Mouse (Mus musculus): ENCODE measurements around the gene Lrriq1. TPM values are rescaled to one million over a fixed set of nuclear protein-coding genes. Genes with fewer than 3 reads are reported as not detected.
A peak's percentile ranks its signal among the peaks of the same experiment; 100 is the strongest.

Lrriq1 gene
- polyA plus RNA-seq (2015; fragmentation: Nextera tagmentation; extraction: Ambion mirVana) = 2.7 and 3.1 TPM in 2 replicates

DNA sequence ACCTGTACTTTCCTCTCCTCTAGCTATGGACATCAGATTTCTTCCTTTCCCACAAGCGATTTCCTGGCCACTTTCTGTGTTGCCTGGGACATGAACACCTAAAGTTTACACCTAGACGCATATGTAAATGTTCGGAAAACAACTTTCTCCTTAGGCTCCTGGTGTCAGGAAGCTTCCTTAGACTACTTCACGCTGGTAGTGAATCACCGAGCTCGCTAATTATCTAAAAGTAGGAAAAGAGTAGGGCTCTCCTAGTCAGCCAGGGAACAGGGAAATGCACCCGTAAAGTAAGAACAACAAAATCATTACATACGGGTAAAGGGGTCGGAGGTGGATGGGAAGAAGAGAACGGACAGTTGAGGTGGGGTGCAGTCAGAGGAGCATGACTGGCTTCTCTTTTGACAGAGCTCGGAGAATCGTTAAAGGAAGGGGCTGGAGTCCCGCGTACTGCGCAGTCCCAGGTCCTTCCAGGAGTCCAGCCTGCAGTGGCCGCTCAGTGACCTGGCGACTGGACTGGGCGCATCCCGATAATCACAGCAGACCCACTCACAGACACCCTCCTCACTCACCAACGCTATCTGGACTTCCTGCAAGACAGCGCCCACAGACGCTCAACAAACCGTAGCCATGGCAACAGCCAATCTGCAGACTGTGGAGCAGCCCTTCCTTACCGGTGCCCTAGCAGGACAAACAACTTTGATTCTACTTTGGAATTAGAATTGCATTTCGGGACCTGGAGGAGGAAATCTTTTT, at the start of gene Lrriq1:
Gene Lrriq1 (minus strand): TSS at position 616 of the 753 bp plus-strand sequence.
- peak within 1 kb of the TSS; percentile 55 for H3K4me3 ChIP-seq (replicated peaks)
- peak within 1 kb of the TSS; percentile 59 for H3K9ac ChIP-seq (replicated peaks)
- H3K4me2 ChIP-seq (replicated peaks) = peak within 1 kb of the TSS; percentile 64
- H3K27ac ChIP-seq = no peak within 1 kb of the TSS
- H3K27me3 ChIP-seq = no peaks in the 10 kb centered on the region
- H3K4me1 ChIP-seq (replicated peaks) = peaks cover 7% of the 10 kb centered on the region; the same call in 1 of the 2 replicates
- WGBS = 8% methylated on average over 24 of the region's 25 CpGs
- peak; percentile 100 for ATAC-seq
- no peaks in the 10 kb centered on the region for H3K36me3 ChIP-seq
- no peaks in the 10 kb centered on the region for H3K9me3 ChIP-seq

DNA sequence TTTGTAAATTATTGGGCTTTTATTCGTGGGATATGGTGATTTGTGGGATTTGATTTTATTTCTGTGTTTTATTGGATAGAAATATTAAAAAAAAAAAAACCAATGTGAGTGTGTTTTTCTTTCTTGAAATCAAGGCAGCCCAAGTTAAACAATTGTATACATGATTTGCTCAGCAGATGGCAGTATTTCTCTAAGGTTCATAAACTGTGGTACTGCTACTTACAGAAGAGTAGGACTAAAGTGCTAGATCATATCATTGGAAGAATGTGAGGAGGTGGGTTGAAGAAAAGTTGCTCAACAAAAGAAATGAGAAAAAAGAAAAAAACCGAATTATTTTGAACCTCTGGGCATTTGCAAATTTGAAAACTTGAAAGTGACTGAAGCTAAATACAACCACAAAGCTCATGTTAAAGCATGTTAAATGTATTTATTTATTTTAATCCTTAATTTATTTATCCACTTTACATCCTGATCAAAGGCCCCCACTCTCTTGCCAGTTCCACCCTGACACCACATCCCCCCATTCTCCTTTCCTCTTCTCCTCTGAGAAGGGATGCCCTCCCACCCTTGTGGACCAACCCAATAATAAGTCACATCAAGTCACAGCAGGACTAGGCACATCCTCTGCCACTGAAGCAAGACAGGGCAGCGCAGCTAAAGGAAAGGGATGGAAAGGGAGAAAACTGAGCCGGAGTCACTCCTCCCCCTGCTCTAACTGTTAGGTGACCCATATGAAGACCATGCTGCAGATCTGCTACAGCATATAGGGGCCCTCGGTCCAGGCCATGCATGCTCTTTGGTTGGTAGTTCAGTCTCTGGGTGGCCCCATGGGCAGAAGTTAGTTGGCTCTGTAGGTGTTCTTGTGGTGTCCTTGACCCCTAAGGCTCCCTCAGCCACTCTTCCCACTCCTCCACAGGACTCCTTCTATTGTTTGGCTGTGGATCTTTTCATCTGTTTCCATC, 18.0 kb upstream of the Lrriq1 start:
- Histone ChIP-seq H3K4me2 (replicated peaks) (no peak overlapping the region), H3K27me3 (no peaks in the 10 kb centered on the region), H3K9ac (replicated peaks) (no peak overlapping the region), H3K27ac (no peak overlapping the region), H3K4me3 (replicated peaks) (no peak overlapping the region), H3K4me1 (replicated peaks) (no peaks in the 10 kb centered on the region), H3K9me3 (no peaks in the 10 kb centered on the region), H3K36me3 (no peaks in the 10 kb centered on the region)
- WGBS = 50% methylated on average over 5 of the region's 5 CpGs
- peak; percentile 79 for ATAC-seq

DNA sequence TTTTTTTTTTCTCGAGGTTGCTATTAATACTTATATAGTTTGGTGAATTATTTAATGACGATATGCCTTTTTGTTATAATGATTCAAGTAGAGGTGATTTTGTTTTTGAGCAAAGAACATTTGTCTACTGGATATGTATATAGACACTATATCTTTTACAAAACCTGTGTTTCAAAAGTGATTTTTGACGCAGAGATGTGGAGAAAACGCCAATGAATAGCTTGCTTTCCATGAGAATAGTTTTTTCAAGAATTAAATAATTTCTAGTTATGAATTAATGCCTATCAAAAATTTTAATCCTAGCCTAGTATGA, 294 bp upstream of the Lrriq1 start:
- Histone ChIP-seq H3K4me2 (replicated peaks) (peak overlapping the region; percentile 64), H3K9ac (replicated peaks) (no peak overlapping the region), H3K4me3 (replicated peaks) (peak overlapping the region; percentile 55), H3K27me3 (no peaks in the 10 kb centered on the region), H3K36me3 (no peaks in the 10 kb centered on the region), H3K27ac (no peak overlapping the region), H3K4me1 (replicated peaks) (peaks cover 7% of the 10 kb centered on the region; the same call in 1 of the 2 replicates), H3K9me3 (no peaks in the 10 kb centered on the region)
- peak; percentile 31 for ATAC-seq
- WGBS = 27% methylated on average over 4 of the region's 4 CpGs

DNA sequence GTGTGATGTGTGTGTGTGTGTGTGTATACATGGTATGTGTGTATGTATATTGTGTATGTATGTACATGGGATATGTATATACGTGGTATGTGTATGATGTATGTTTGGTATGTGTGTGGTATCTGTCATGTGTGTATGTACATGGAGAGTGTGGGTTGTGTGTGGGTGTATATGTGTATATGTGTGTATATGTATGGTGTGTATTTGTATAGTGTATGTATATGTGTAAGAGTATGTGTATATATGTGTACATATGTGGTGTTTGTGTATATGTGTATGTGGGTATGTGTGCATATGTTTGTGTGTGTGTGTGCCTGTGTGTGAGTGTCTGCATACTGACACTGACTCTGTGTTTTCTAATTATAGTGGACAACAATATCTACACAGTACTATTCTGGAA, 9.5 kb downstream of the Lrriq1 start:
- ATAC-seq = no peak; the same call in 1 of the 2 replicates
- 93% methylated on average over 1 of the region's 1 CpGs for WGBS

DNA sequence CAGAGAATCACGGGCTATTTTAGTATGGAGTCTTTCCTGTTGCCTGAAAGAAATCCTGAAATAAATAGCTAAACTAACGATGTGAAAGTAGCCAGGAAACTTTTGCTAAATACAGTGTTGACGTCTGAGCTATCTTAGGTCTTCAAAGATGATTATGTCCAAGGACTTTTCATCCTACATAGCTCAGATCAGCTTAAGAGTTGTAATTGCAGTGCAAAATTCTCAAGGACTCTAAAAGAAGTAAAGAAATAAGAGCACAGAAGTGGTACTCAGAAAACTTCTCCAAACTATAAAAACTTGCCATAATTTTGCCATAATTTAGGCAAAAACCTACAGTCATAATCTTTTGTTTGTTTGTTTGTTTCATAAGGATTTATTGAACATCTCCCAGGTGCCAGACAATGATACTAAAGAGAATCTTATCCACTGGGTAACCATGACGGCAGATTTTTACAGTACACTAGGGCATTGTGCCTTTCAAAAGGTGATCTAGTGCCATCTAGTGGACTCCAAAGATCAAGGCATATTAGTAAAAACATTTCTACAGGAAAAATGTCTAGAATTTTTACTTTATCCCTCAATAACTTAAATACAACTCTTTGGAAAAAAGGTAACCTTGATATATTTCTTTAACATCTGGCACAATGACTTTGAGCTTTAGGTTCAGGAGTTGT, 41.3 kb downstream of the Lrriq1 start:
- H3K27me3 ChIP-seq = no peaks in the 10 kb centered on the region
- H3K36me3 ChIP-seq = no peaks in the 10 kb centered on the region
- ATAC-seq = peak; percentile 86
- no peak overlapping the region for H3K27ac ChIP-seq
- no peak overlapping the region for H3K9ac ChIP-seq (replicated peaks)
- H3K4me3 ChIP-seq (replicated peaks) = no peak overlapping the region
- H3K9me3 ChIP-seq = no peaks in the 10 kb centered on the region
- 55% methylated on average over 4 of the region's 4 CpGs for WGBS
- no peak overlapping the region for H3K4me2 ChIP-seq (replicated peaks)
- no peaks in the 10 kb centered on the region for H3K4me1 ChIP-seq (replicated peaks)

More for the DNA sequence above, 9.5 kb downstream of the Lrriq1 start:
- H3K36me3 ChIP-seq = no peaks in the 10 kb centered on the region
- no peaks in the 10 kb centered on the region for H3K4me1 ChIP-seq (replicated peaks)
- H3K9me3 ChIP-seq = no peaks in the 10 kb centered on the region
- no peak overlapping the region for H3K4me3 ChIP-seq (replicated peaks)
- no peaks in the 10 kb centered on the region for H3K27me3 ChIP-seq
- no peak overlapping the region for H3K27ac ChIP-seq
- H3K4me2 ChIP-seq (replicated peaks) = no peak overlapping the region
- H3K9ac ChIP-seq (replicated peaks) = no peak overlapping the region

DNA sequence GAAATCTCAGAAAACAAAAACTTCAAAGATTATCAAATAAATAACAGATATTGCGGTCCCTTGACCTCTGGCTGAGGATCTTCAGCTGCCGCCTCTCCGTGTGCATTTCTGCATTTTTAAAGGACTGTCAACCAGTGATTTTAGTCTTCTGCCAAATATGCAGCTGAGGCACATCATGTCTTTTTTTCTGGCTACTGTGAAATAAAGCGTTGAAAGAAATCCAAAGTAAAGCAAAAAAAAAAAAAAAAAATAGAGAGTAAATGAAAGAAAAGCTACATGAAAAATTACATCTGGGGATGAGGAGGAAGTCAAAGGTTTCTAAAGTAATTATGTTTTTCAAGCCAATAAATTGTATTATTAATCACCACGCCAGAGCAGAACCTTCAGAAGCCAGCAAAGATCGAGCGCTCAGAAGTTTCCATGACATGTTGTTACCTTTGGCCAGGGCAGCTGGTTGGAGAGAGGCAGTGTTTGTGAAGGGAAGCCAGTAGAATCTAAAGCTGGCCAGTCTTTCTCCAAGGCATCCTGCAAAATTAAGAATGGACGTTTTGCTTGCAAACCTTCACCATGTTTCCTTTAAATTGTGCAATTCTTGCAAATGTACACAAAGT, 90.2 kb downstream of the Lrriq1 start:
- H3K36me3 ChIP-seq = no peaks in the 10 kb centered on the region
- no peak overlapping the region for H3K4me3 ChIP-seq (replicated peaks)
- H3K27ac ChIP-seq = no peak overlapping the region
- H3K9ac ChIP-seq (replicated peaks) = no peak overlapping the region
- no peaks in the 10 kb centered on the region for H3K27me3 ChIP-seq
- no peaks in the 10 kb centered on the region for H3K4me1 ChIP-seq (replicated peaks)
- ATAC-seq = no peak
- H3K9me3 ChIP-seq = no peaks in the 10 kb centered on the region
- WGBS = 80% methylated on average over 8 of the region's 8 CpGs
- no peak overlapping the region for H3K4me2 ChIP-seq (replicated peaks)

DNA sequence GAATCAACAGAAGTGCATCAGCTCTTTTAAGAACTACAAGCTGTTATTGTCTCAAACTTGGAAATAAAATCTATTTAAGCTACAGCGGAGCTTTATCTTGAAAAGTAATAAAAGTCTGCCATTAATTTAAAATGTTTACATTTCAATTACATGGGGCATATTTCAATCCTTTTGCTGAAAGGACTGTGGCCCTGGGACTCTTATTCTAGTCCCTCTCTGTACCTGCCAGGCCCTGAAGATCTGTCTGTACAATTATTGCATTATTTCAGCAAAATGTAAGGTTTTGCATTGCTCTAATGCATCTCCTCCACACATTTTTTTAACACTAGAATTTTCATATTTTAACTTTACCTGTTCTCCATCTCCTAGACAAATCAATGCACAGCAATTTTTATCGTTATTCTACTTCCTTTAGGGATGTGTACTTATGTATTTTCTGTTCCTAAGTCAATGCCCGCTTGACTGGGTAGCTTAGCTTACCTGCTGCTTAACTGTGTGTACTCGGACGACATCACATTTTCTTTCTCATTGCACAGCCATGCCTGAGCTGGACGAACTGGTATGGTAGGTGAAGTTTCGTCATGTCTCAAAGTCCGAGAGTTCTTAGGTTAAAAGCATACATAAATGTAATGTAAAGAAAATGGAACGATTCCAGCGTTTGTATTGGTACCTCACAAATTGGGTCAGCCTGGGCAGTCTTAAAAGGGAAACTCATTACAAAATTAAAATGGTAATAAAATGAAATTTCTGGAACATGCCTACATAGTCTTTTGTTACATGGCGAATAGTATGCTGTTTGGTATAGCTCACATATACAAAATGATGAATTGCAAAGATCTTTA, 91.0 kb downstream of the Lrriq1 start:
- 84% methylated on average over 11 of the region's 11 CpGs for WGBS
- Histone ChIP-seq H3K9ac (replicated peaks) (no peak overlapping the region), H3K4me1 (replicated peaks) (no peaks in the 10 kb centered on the region), H3K27ac (no peak overlapping the region), H3K4me2 (replicated peaks) (no peak overlapping the region), H3K36me3 (no peaks in the 10 kb centered on the region), H3K4me3 (replicated peaks) (no peak overlapping the region), H3K27me3 (no peaks in the 10 kb centered on the region), H3K9me3 (no peaks in the 10 kb centered on the region)
- no peak for ATAC-seq

DNA sequence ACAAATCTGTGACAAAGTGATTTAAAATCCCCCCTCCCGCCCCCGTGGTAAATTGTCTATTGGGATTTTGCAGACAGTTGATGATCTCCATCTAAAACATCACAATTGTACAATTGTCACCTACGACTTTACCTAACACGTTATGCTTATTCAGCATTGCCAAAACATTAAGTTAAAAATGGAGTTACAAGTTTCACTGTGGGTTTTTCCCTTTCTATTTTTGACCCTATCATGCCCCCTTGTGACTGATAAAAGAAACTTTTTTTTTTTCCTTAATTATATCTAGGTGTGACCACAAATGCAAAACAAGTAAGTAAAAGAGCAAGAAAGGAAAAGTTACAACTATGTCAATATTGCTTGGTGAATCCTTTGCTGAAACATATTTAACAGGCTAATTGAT, 93.6 kb downstream of the Lrriq1 start:
- H3K9ac ChIP-seq (replicated peaks) = no peak overlapping the region
- H3K4me2 ChIP-seq (replicated peaks) = no peak overlapping the region
- H3K27ac ChIP-seq = no peak overlapping the region
- 71% methylated on average over 4 of the region's 4 CpGs for WGBS
- H3K27me3 ChIP-seq = no peaks in the 10 kb centered on the region
- ATAC-seq = no peak
- H3K4me3 ChIP-seq (replicated peaks) = no peak overlapping the region
- H3K4me1 ChIP-seq (replicated peaks) = no peaks in the 10 kb centered on the region
- no peaks in the 10 kb centered on the region for H3K36me3 ChIP-seq
- H3K9me3 ChIP-seq = no peaks in the 10 kb centered on the region

DNA sequence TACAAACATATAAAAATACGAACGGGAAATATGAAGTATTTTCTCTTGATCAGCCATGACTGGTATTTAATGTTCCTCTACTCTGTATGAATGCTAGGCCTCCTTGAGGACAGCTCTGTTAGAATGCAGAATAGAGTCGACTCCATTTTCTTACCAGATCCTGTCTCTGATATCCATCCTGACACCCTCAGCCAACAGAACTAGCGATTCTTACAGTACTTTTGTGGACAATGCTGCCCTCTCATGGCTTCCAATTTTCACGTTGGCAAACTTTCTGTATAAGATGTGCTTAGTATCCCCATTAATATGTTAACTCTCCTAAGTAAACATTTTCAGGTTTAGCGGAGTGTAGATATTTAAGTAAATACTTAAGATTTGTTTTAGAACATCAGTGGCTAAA, 94.6 kb downstream of the Lrriq1 start:
- no peak for ATAC-seq
- H3K9me3 ChIP-seq = no peaks in the 10 kb centered on the region
- H3K27me3 ChIP-seq = no peaks in the 10 kb centered on the region
- H3K4me2 ChIP-seq (replicated peaks) = no peak overlapping the region
- H3K9ac ChIP-seq (replicated peaks) = no peak overlapping the region
- H3K36me3 ChIP-seq = no peaks in the 10 kb centered on the region
- H3K4me3 ChIP-seq (replicated peaks) = no peak overlapping the region
- H3K4me1 ChIP-seq (replicated peaks) = no peaks in the 10 kb centered on the region
- H3K27ac ChIP-seq = no peak overlapping the region
- WGBS = 49% methylated on average over 6 of the region's 6 CpGs

DNA sequence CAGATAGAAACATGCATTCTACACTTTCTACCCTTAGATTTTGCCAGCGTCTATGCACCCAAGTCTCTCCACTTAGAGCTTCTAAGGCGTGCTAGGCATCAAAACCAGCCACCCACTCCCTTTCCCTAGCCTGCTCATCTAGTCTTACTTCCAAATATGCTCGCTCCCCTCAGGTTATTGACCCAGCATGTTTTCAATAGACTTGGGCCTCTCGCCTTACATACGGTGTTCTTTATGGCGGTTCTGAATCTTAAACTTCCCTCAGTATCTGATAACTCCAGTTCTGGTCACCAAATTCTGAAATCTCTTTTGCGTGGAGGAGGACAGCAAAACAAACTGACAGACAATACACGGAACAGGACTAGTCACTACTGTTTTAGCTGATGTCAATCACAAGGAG, 95.5 kb downstream of the Lrriq1 start:
- ATAC-seq = no peak
- H3K4me3 ChIP-seq (replicated peaks) = no peak overlapping the region
- WGBS = 82% methylated on average over 8 of the region's 8 CpGs

DNA sequence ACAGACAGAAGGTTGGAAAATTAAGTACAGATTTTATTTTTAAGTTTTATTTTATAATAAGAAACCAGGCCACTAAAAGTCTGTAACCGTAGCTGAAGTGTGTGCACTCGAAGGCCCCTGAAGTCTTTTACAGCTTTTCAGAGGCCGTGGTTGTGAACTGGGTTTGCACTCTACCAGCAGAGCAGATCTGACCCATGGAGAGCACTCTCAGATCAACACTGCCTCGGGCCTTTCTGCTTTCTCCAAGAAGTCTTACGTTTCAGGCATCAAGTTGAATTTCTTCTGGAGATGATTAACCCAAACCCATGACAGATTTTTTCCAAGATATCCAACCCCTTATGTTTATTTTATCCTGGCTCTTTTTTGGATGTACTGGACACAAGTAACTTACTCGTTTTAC, 121.5 kb downstream of the Lrriq1 start:
- Histone ChIP-seq H3K36me3 (no peaks in the 10 kb centered on the region), H3K4me2 (replicated peaks) (no peak overlapping the region), H3K27ac (no peak overlapping the region), H3K9ac (replicated peaks) (no peak overlapping the region), H3K27me3 (no peaks in the 10 kb centered on the region), H3K4me3 (replicated peaks) (no peak overlapping the region), H3K9me3 (no peaks in the 10 kb centered on the region), H3K4me1 (replicated peaks) (no peaks in the 10 kb centered on the region)
- ATAC-seq = no peak
- WGBS = 77% methylated on average over 6 of the region's 6 CpGs

More for the DNA sequence above, 95.5 kb downstream of the Lrriq1 start:
- H3K9me3 ChIP-seq = no peaks in the 10 kb centered on the region
- no peaks in the 10 kb centered on the region for H3K27me3 ChIP-seq
- no peak overlapping the region for H3K9ac ChIP-seq (replicated peaks)
- H3K4me1 ChIP-seq (replicated peaks) = no peaks in the 10 kb centered on the region
- no peak overlapping the region for H3K4me2 ChIP-seq (replicated peaks)
- no peaks in the 10 kb centered on the region for H3K36me3 ChIP-seq
- H3K27ac ChIP-seq = no peak overlapping the region
